ENCODE assay signal across 23 mouse cellular contexts in the genomic region with DNA sequence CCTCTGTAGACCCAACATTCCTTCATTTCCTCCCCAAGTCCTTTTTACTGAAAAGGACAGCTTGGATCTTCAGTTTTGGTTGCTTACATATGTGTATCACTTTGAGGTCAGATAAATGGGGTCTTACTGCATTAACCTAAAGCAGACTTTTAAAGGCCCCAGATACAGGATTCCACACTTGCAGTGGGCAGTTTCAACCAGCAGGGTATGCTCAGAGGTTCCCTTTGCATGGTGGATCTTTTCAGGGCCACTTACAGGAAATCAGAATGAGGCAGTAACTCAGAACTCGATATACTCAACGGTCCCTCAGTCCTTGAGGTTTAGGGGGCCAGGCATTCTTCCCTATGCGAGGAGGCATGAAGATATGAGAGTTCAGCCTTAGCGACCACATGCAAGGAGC.
A peak's percentile ranks its signal among the peaks of the same experiment; 100 is the strongest.
DNase-seq lines count a peak whose midpoint lies in the region; ATAC-seq and TF ChIP-seq lines count a peak whose summit lies in the region.
"Had no signal": no experiment of that assay in that cellular context is flagged by ENCODE, and none has a peak within 500 bp of the region (broad histone marks: within the 10 kb centered on the region; RNA-seq: fewer than 3 reads in every experiment).

No protein-coding gene starts in this region.

- no peaks in the 10 kb centered on the region for H3K36me3 ChIP-seq in forebrain, postnatal 0 days (ENCODE audit: insufficient read depth)
- no peaks in the 10 kb centered on the region for H3K36me3 ChIP-seq in forebrain, embryonic 15.5 days
- H3K36me3 ChIP-seq in thymus, adult 2 months (ENCODE audit: control insufficient read depth, insufficient read depth, low read length) = no peaks in the 10 kb centered on the region
- H3K36me3 ChIP-seq: heart, embryonic 10.5 days; limb, embryonic 10.5 days; neural tube, embryonic 12.5 days had no signal

- H3K4me3 ChIP-seq in forebrain, postnatal 0 days (ENCODE audit: low read depth, low read length) = no peak overlapping the region
- no peak overlapping the region for H3K4me3 ChIP-seq in forebrain, embryonic 15.5 days
- no peak overlapping the region for H3K4me3 ChIP-seq in left cerebral cortex, adult 2 months
- H3K4me3 ChIP-seq in thymus, adult 2 months (ENCODE audit: control insufficient read depth, insufficient read depth, low read length) = no peak overlapping the region
- H3K4me3 ChIP-seq: heart, embryonic 10.5 days; limb, embryonic 10.5 days; neural tube, embryonic 12.5 days had no signal

- H3K9me3 ChIP-seq in forebrain, postnatal 0 days (ENCODE audit: low read length) = no peaks in the 10 kb centered on the region
- H3K9me3 ChIP-seq in forebrain, embryonic 15.5 days = no peaks in the 10 kb centered on the region
- H3K9me3 ChIP-seq: heart, embryonic 10.5 days; limb, embryonic 10.5 days; neural tube, embryonic 12.5 days had no signal

- WGBS in forebrain, postnatal 0 days = 84% methylated on average over 4 of the region's 4 CpGs
- WGBS in forebrain, embryonic 15.5 days = 89% methylated on average over 4 of the region's 4 CpGs
- WGBS in thymus, adult 2 months = 63% methylated on average over 4 of the region's 4 CpGs

- 0 out of 2 replicates have a peak, but pooled peaks have one; percentile 18 for TF ChIP-seq CTCF in forebrain, postnatal 0 days (IDR thresholded peaks at IDR 0.05; ENCODE audit: low read depth)
- peak; percentile 28 for TF ChIP-seq CTCF in left cerebral cortex, adult 2 months (IDR thresholded peaks at IDR 0.05)
- no peak for TF ChIP-seq CTCF in thymus, adult 2 months (IDR thresholded peaks at IDR 0.05; ENCODE audit: borderline replicate concordance, control insufficient read depth, extremely low read depth, insufficient read depth, low read length, poor library complexity)

- no peak overlapping the region for H3K4me2 ChIP-seq in forebrain, postnatal 0 days (ENCODE audit: low read depth)
- H3K4me2 ChIP-seq in forebrain, embryonic 15.5 days (replicated peaks) = no peak overlapping the region
- H3K4me2 ChIP-seq: hindbrain, embryonic 14.5 days; midbrain, embryonic 11.5 days; neural tube, embryonic 12.5 days had no signal

- DNase-seq in forebrain, postnatal 0 days = no peak
- no peak for DNase-seq in left cerebral cortex, adult 2 months (ENCODE audit: extremely low spot score in 1 of 2, low spot score in 2 of 2)
- DNase-seq in left cerebral cortex, adult 11 months (ENCODE audit: low spot score) = no peak
- peak; percentile 16 for DNase-seq in R1 (ENCODE audit: low read depth, low spot score)
- no peak for DNase-seq in thymus, adult 2 months
- no peak for DNase-seq in retina, embryonic 14.5 days (ENCODE audit: low spot score)
- DNase-seq: adrenal gland, postnatal 36 days; cerebellum, adult 2 months; gastrocnemius, postnatal 25 days; heart, postnatal 14 days; liver, postnatal 0 days; lung, postnatal 36 days; spleen, adult 18-20 months; thymus, postnatal 4 days had no signal

- no peak for ATAC-seq in forebrain, postnatal 0 days
- ATAC-seq in forebrain, embryonic 15.5 days (replicated peaks) = no peak
- peak; percentile 46; the same call in 1 of the 2 replicates for ATAC-seq in megakaryocyte progenitor cell, adult 5-6 weeks (replicated peaks; ENCODE audit: poor library complexity)
- ATAC-seq: forebrain, embryonic 14.5 days; intestine, embryonic 16.5 days; liver, postnatal 0 days had no signal

- TF ChIP-seq POLR2A in thymus, adult 2 months (IDR thresholded peaks at IDR 0.05; ENCODE audit: control insufficient read depth, extremely low read depth, insufficient read depth, low read length, poor library complexity) = no peak

- intact Hi-C loops in left cerebral cortex, adult 2 months (cut with DNase I) = no loop called here

- no peak overlapping the region for H3K27ac ChIP-seq in forebrain, postnatal 0 days (ENCODE audit: low read depth, low read length)
- H3K27ac ChIP-seq in forebrain, embryonic 15.5 days (replicated peaks) = no peak overlapping the region
- no peak overlapping the region for H3K27ac ChIP-seq in left cerebral cortex, adult 2 months
- no peak overlapping the region for H3K27ac ChIP-seq in thymus, adult 2 months (ENCODE audit: control insufficient read depth, insufficient read depth, low read length)
- H3K27ac ChIP-seq: heart, embryonic 10.5 days; hindbrain, embryonic 14.5 days; limb, embryonic 10.5 days; neural tube, embryonic 12.5 days had no signal

- H3K4me1 ChIP-seq in forebrain, postnatal 0 days (ENCODE audit: insufficient read depth) = no peaks in the 10 kb centered on the region
- H3K4me1 ChIP-seq in forebrain, embryonic 15.5 days = no peaks in the 10 kb centered on the region
- no peaks in the 10 kb centered on the region for H3K4me1 ChIP-seq in thymus, adult 2 months (replicated peaks; ENCODE audit: control insufficient read depth, insufficient read depth, low read length)
- H3K4me1 ChIP-seq: heart, embryonic 10.5 days; limb, embryonic 10.5 days; neural tube, embryonic 12.5 days had no signal

- no peaks in the 10 kb centered on the region for H3K27me3 ChIP-seq in forebrain, postnatal 0 days (ENCODE audit: insufficient read depth, low read length)
- no peaks in the 10 kb centered on the region for H3K27me3 ChIP-seq in forebrain, embryonic 15.5 days
- H3K27me3 ChIP-seq in thymus, adult 2 months (ENCODE audit: control insufficient read depth, insufficient read depth, low read length) = no peaks in the 10 kb centered on the region
- H3K27me3 ChIP-seq: neural tube, embryonic 12.5 days had no signal

- no peak overlapping the region for H3K9ac ChIP-seq in forebrain, postnatal 0 days
- H3K9ac ChIP-seq in forebrain, embryonic 15.5 days (replicated peaks) = no peak overlapping the region
- H3K9ac ChIP-seq: hindbrain, embryonic 14.5 days; liver, postnatal 0 days; neural tube, embryonic 12.5 days had no signal
